Mouse (Mus musculus): Measurements from ENCODE around the gene Olfr311. TPM values are rescaled to one million over a fixed set of nuclear protein-coding genes. Genes with fewer than 3 reads are reported as not detected.

Olfr311 gene
- polyA plus RNA-seq, 1 experiment from 2014 or later: not detected

DNA sequence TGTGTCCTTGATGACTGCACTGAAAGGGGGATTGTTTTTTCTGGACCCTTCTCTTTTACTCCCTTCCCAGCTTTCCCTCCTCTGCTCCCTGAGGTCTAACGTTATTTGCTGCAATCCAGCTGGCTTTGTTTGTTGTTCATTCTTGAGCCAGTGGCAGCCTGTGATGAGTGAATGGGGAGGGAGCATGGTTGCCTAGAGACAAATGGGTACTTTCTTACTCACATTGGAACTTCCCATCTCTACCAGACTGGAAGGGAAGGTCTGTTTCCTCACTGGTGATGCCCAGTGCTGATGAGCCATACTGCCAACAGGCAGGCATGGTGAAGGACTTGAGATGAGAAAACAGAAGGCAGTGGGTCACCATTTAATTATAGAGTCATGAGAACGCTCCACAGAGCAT lies 10.7 kb downstream of the Olfr311 start:
- Histone ChIP-seq H3K27me3 (ENCODE audit: control insufficient read depth, insufficient read depth, low read depth, low read length) (no peaks in the 10 kb centered on the region), H3K4me2 (ENCODE audit: low read length) (no peak overlapping the region), H3K27ac (ENCODE audit: low read length) (no peak overlapping the region), H3K9ac (ENCODE audit: low read depth, low read length) (no peak overlapping the region), H3K36me3 (ENCODE audit: control insufficient read depth, insufficient read depth, low read length) (peaks cover 23% of the 10 kb centered on the region), H3K9me3 (replicated peaks; ENCODE audit: control insufficient read depth, low read length, poor library complexity, severe bottlenecking) (no peaks in the 10 kb centered on the region), H3K4me3 (ENCODE audit: low read depth, low read length) (no peak overlapping the region), H3K4me1 (ENCODE audit: control insufficient read depth, insufficient read depth, low read length) (peaks cover 11% of the 10 kb centered on the region)
- no peak for ATAC-seq
- WGBS: 75% methylated on average over 2 of the region's 2 CpGs

GRCm38 (mm10) chr11:58860744-58861143 lies 21.7 kb downstream of the Olfr311 start:
- Histone ChIP-seq H3K4me1 (ENCODE audit: control insufficient read depth, insufficient read depth, low read length) (no peaks in the 10 kb centered on the region), H3K27ac (ENCODE audit: low read length) (no peak overlapping the region), H3K4me2 (ENCODE audit: low read length) (no peak overlapping the region), H3K27me3 (ENCODE audit: control insufficient read depth, insufficient read depth, low read depth, low read length) (no peaks in the 10 kb centered on the region), H3K9me3 (replicated peaks; ENCODE audit: control insufficient read depth, low read length, poor library complexity, severe bottlenecking) (peaks cover 12% of the 10 kb centered on the region), H3K4me3 (ENCODE audit: low read depth, low read length) (no peak overlapping the region), H3K9ac (ENCODE audit: low read depth, low read length) (no peak overlapping the region), H3K36me3 (ENCODE audit: control insufficient read depth, insufficient read depth, low read length) (peaks cover 48% of the 10 kb centered on the region)
- ATAC-seq: no peak
- WGBS: 97% methylated on average over 8 of the region's 8 CpGs

GRCm38 (mm10) chr11:58867039-58867953 lies 28.2 kb downstream of the Olfr311 start, which contains the start of gene 2810021J22Rik:
2810021J22Rik (plus strand) TSS chr11:58867216.
- H3K36me3 ChIP-seq (ENCODE audit: control insufficient read depth, insufficient read depth, low read length): no peaks in the 10 kb centered on the region
- H3K27ac ChIP-seq (ENCODE audit: low read length): peak within 1 kb of the TSS; percentile 83
- no peaks in the 10 kb centered on the region for H3K27me3 ChIP-seq (ENCODE audit: control insufficient read depth, insufficient read depth, low read depth, low read length)
- H3K4me2 ChIP-seq (ENCODE audit: low read length): peak within 1 kb of the TSS; percentile 94
- WGBS: 4% methylated on average over 37 of the region's 37 CpGs
- H3K9me3 ChIP-seq (replicated peaks; ENCODE audit: control insufficient read depth, low read length, poor library complexity, severe bottlenecking): no peaks in the 10 kb centered on the region
- peak within 1 kb of the TSS; percentile 57 for H3K4me3 ChIP-seq (ENCODE audit: low read depth, low read length)
- peak within 1 kb of the TSS; percentile 82 for H3K9ac ChIP-seq (ENCODE audit: low read depth, low read length)
- H3K4me1 ChIP-seq (ENCODE audit: control insufficient read depth, insufficient read depth, low read length): peaks cover 11% of the 10 kb centered on the region
- peak; percentile 93 for ATAC-seq

DNA sequence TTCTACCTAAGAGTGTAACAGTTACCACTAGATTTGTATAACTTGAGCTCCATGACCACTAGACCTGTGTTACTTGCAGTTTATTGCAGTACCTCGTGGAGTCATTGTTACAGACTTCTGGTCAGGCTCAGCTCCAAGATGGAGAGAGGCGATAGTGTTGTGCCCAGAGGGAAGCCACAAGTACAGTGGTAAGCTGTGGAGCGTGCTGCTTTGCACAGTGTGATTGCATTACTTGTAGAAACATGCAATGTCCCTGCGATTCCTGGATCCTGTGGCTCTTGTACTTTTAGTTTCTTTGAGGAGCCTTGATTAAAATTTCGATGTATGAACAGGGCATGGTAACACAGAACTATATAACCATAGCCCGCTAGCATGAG lies 28.9 kb downstream of the Olfr311 start:
- ATAC-seq: no peak
- H3K9ac ChIP-seq (ENCODE audit: low read depth, low read length): peak overlapping the region; percentile 82
- peak overlapping the region; percentile 94 for H3K4me2 ChIP-seq (ENCODE audit: low read length)
- H3K4me3 ChIP-seq (ENCODE audit: low read depth, low read length): peak overlapping the region; percentile 57
- WGBS: 87% methylated on average over 6 of the region's 6 CpGs
- H3K27ac ChIP-seq (ENCODE audit: low read length): no peak overlapping the region
- no peaks in the 10 kb centered on the region for H3K9me3 ChIP-seq (replicated peaks; ENCODE audit: control insufficient read depth, low read length, poor library complexity, severe bottlenecking)
- no peaks in the 10 kb centered on the region for H3K27me3 ChIP-seq (ENCODE audit: control insufficient read depth, insufficient read depth, low read depth, low read length)
- peaks cover 11% of the 10 kb centered on the region for H3K4me1 ChIP-seq (ENCODE audit: control insufficient read depth, insufficient read depth, low read length)
- H3K36me3 ChIP-seq (ENCODE audit: control insufficient read depth, insufficient read depth, low read length): no peaks in the 10 kb centered on the region

DNA sequence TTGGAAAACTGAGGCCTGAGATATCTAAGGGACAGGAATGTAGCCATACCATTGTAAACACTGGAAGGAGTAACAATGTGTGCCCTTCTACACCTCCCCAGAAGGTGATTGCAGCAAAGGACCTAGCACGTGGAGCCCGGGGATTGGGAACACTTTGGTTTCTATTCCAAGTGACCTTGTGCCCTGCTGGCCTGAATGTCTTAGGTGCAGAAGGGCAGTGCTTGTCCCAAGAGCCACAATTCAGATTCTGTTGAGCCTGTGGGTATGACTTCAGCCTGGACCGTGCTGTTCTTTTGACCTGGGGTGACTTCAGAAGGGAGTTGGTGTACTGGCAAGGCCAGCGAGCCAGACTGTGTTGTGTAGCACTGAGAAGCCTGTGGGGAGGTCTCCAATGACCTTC lies 31.9 kb downstream of the Olfr311 start:
- Histone ChIP-seq H3K9ac (ENCODE audit: low read depth, low read length) (no peak overlapping the region), H3K4me3 (ENCODE audit: low read depth, low read length) (no peak overlapping the region), H3K4me2 (ENCODE audit: low read length) (no peak overlapping the region), H3K4me1 (ENCODE audit: control insufficient read depth, insufficient read depth, low read length) (peaks cover 11% of the 10 kb centered on the region), H3K27me3 (ENCODE audit: control insufficient read depth, insufficient read depth, low read depth, low read length) (no peaks in the 10 kb centered on the region), H3K36me3 (ENCODE audit: control insufficient read depth, insufficient read depth, low read length) (0 out of 2 replicates have a peak, but pooled peaks cover 2% of the 10 kb centered on the region), H3K9me3 (replicated peaks; ENCODE audit: control insufficient read depth, low read length, poor library complexity, severe bottlenecking) (no peaks in the 10 kb centered on the region), H3K27ac (ENCODE audit: low read length) (no peak overlapping the region)
- WGBS: 87% methylated on average over 4 of the region's 4 CpGs
- ATAC-seq: no peak

- no peak overlapping the region for H3K4me3 ChIP-seq (ENCODE audit: low read depth, low read length)
- peaks cover 15% of the 10 kb centered on the region for H3K36me3 ChIP-seq (ENCODE audit: control insufficient read depth, insufficient read depth, low read length)
- no peak for ATAC-seq
- H3K27ac ChIP-seq (ENCODE audit: low read length): no peak overlapping the region
- WGBS: 84% methylated on average over 8 of the region's 8 CpGs
- no peaks in the 10 kb centered on the region for H3K27me3 ChIP-seq (ENCODE audit: control insufficient read depth, insufficient read depth, low read depth, low read length)
- H3K4me2 ChIP-seq (ENCODE audit: low read length): no peak overlapping the region
- H3K9ac ChIP-seq (ENCODE audit: low read depth, low read length): no peak overlapping the region
- H3K9me3 ChIP-seq (replicated peaks; ENCODE audit: control insufficient read depth, low read length, poor library complexity, severe bottlenecking): no peaks in the 10 kb centered on the region
- H3K4me1 ChIP-seq (ENCODE audit: control insufficient read depth, insufficient read depth, low read length): no peaks in the 10 kb centered on the region
These were observed 44.7 kb downstream of the Olfr311 start for GRCm38 (mm10) chr11:58883756-58884155.

DNA sequence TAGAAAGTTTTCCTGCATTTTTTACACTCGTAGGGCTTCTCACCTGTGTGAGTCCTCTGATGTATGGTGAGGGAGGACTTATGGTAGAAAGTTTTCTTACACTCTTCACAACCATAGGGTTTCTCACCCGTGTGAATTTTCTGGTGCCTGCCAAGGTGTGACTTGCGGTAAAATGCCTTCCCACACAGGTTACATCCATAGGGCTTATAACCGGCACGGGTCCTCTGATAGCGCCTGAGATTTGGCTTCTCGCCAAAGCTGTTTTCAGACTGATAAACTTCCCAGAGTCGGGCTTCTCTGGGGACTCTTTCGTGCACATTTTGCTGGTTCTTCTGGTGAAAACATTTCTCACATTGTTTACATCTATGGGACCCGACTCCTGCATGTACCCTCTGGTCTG lies 51.5 kb downstream of the Olfr311 start:
- Histone ChIP-seq H3K4me1 (ENCODE audit: control insufficient read depth, insufficient read depth, low read length) (no peaks in the 10 kb centered on the region), H3K4me2 (ENCODE audit: low read length) (no peak overlapping the region), H3K9ac (ENCODE audit: low read depth, low read length) (no peak overlapping the region), H3K9me3 (replicated peaks; ENCODE audit: control insufficient read depth, low read length, poor library complexity, severe bottlenecking) (no peaks in the 10 kb centered on the region), H3K4me3 (ENCODE audit: low read depth, low read length) (no peak overlapping the region), H3K36me3 (ENCODE audit: control insufficient read depth, insufficient read depth, low read length) (peaks cover 29% of the 10 kb centered on the region), H3K27me3 (ENCODE audit: control insufficient read depth, insufficient read depth, low read depth, low read length) (no peaks in the 10 kb centered on the region), H3K27ac (ENCODE audit: low read length) (no peak overlapping the region)
- no peak for ATAC-seq
- WGBS: 98% methylated on average over 10 of the region's 10 CpGs

Other genes starting within 250 kb of the Olfr311 start
- 0.05 and 0.10 TPM in 2 replicates for gene Olfr324, start 244.1 kb upstream of the Olfr311 start, polyA plus RNA-seq (2015; fragmentation: Nextera tagmentation; extraction: Ambion mirVana)
- gene 2210407C18Rik, start 223.2 kb upstream of the Olfr311 start, polyA plus RNA-seq (2015; fragmentation: Nextera tagmentation; extraction: Ambion mirVana): not detected in 2 replicates
- gene Olfr323, start 208.8 kb upstream of the Olfr311 start, polyA plus RNA-seq (2015; fragmentation: Nextera tagmentation; extraction: Ambion mirVana): not detected in 2 replicates
- gene Trim58, start 198.8 kb upstream of the Olfr311 start, polyA plus RNA-seq (2015; fragmentation: Nextera tagmentation; extraction: Ambion mirVana): 0.15 and 0.19 TPM in 2 replicates
- gene Olfr322, start 180.5 kb upstream of the Olfr311 start, polyA plus RNA-seq (2015; fragmentation: Nextera tagmentation; extraction: Ambion mirVana): not detected in 2 replicates
- not detected in 2 replicates for gene Olfr320, start 158.2 kb upstream of the Olfr311 start, polyA plus RNA-seq (2015; fragmentation: Nextera tagmentation; extraction: Ambion mirVana)
- gene Olfr319, start 140.1 kb upstream of the Olfr311 start, polyA plus RNA-seq (2015; fragmentation: Nextera tagmentation; extraction: Ambion mirVana): not detected in 2 replicates
- not detected in 2 replicates for gene Olfr318, start 115.2 kb upstream of the Olfr311 start, polyA plus RNA-seq (2015; fragmentation: Nextera tagmentation; extraction: Ambion mirVana)
- gene Olfr317, start 100.0 kb upstream of the Olfr311 start, polyA plus RNA-seq (2015; fragmentation: Nextera tagmentation; extraction: Ambion mirVana): 0.10 and 0.13 TPM in 2 replicates
- not detected in 2 replicates for gene Olfr316, start 86.5 kb upstream of the Olfr311 start, polyA plus RNA-seq (2015; fragmentation: Nextera tagmentation; extraction: Ambion mirVana)
- gene Olfr315, start 66.1 kb upstream of the Olfr311 start, polyA plus RNA-seq (2015; fragmentation: Nextera tagmentation; extraction: Ambion mirVana): not detected in 2 replicates
- gene Olfr314, start 56.3 kb upstream of the Olfr311 start, polyA plus RNA-seq (2015; fragmentation: Nextera tagmentation; extraction: Ambion mirVana): not detected in 2 replicates
- gene Fam183b, start 37.3 kb upstream of the Olfr311 start, polyA plus RNA-seq (2015; fragmentation: Nextera tagmentation; extraction: Ambion mirVana): 13.6 and 15.3 TPM in 2 replicates
- not detected in 2 replicates for gene Olfr313, start 24.3 kb upstream of the Olfr311 start, polyA plus RNA-seq (2015; fragmentation: Nextera tagmentation; extraction: Ambion mirVana)
- not detected in 2 replicates for gene Olfr312, start 10.0 kb upstream of the Olfr311 start, polyA plus RNA-seq (2015; fragmentation: Nextera tagmentation; extraction: Ambion mirVana)
- gene Gm12258, start 7.9 kb downstream of the Olfr311 start, polyA plus RNA-seq (2015; fragmentation: Nextera tagmentation; extraction: Ambion mirVana): 24.7 and 26.1 TPM in 2 replicates
- 13.9 and 15.0 TPM in 2 replicates for gene 2810021J22Rik, start 28.0 kb downstream of the Olfr311 start, polyA plus RNA-seq (2015; fragmentation: Nextera tagmentation; extraction: Ambion mirVana)
- gene Zfp39, start 65.0 kb downstream of the Olfr311 start, polyA plus RNA-seq (2015; fragmentation: Nextera tagmentation; extraction: Ambion mirVana): 6.8 and 8.1 TPM in 2 replicates
- not detected in 2 replicates for gene Btnl10, start 78.7 kb downstream of the Olfr311 start, polyA plus RNA-seq (2015; fragmentation: Nextera tagmentation; extraction: Ambion mirVana)
- gene Rnf187, start 99.7 kb downstream of the Olfr311 start, polyA plus RNA-seq (2015; fragmentation: Nextera tagmentation; extraction: Ambion mirVana): 550 and 556 TPM in 2 replicates
- 345 and 399 TPM in 2 replicates for gene Hist3h2ba, start 109.7 kb downstream of the Olfr311 start, polyA plus RNA-seq (2015; fragmentation: Nextera tagmentation; extraction: Ambion mirVana)
- gene Hist3h2a, start 115.4 kb downstream of the Olfr311 start, polyA plus RNA-seq (2015; fragmentation: Nextera tagmentation; extraction: Ambion mirVana): 107 and 115 TPM in 2 replicates
- 1.3 and 2.1 TPM in 2 replicates for gene Trim17, start 115.4 kb downstream of the Olfr311 start, polyA plus RNA-seq (2015; fragmentation: Nextera tagmentation; extraction: Ambion mirVana)
- gene Trim11, start 138.8 kb downstream of the Olfr311 start, polyA plus RNA-seq (2015; fragmentation: Nextera tagmentation; extraction: Ambion mirVana): 19.5 and 22.3 TPM in 2 replicates